Mouse (Mus musculus) kidney, adult 2 months (tissue): ENCODE measurements around the gene Akap6.

Source experiments
- CTCF ChIP-seq: fragments of 200-500 bp; conservative IDR thresholded peaks from 2 replicates; pipeline ENCODE4 v1.5.1; 2011; ENCODE audit warnings: low read depth, mild to moderate bottlenecking, control low read depth, low read length, moderate library complexity, mixed read lengths; ENCODE audit not compliant: insufficient read depth, insufficient read length
- POLR2A ChIP-seq: fragments of 200-500 bp; IDR thresholded peaks from one replicate; pipeline ENCODE4 v1.6.1; 2011; ENCODE audit warnings: low read depth, low read length, control low read depth

DNA sequence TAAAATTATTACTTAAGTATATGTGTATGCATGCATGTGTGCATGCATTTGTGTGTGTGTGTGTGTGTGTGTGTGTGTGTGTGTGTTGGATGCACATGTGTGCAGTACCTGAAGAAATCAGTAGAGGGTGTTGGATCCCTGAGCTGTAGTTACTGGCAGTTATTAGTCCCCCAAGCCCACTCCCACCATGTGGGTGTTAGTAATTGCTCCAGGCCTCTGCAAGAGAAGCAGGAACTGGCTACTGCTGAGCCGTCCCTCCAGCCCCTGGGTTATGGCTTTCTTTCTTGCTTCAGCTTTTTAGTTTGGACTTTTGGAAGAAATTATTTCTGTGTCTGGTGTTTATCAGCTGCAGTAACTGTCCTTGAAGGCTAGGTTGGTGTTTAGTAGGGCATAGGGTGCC is 156.9 kb downstream of the Akap6 start:
- TF ChIP-seq CTCF = no peak
- TF ChIP-seq POLR2A = no peak
